Mouse (Mus musculus) intestine, postnatal 0 days (tissue): Measurements from ENCODE around the gene C030005K15Rik. TPM values are rescaled to one million over a fixed set of nuclear protein-coding genes. Genes with fewer than 3 reads are reported as not detected.

Experiments used
- ATAC-seq: fragments of 200-750 bp; cut with Nextera tagmentation; 2 replicates; pipeline ENCODE4 v1.8.0; 2017; ENCODE audit warnings: mild to moderate bottlenecking, moderate TSS enrichment, moderate library complexity
- H3K27ac ChIP-seq: fragments of 300-500 bp; sonication (generic); 2 replicates; pipeline ENCODE4 v1.5.1; 2014; ENCODE audit warnings: mild to moderate bottlenecking, low read depth, low read length, moderate library complexity
- H3K27me3 ChIP-seq: fragments of 300-500 bp; sonication (generic); replicated peaks from 2 replicates; pipeline ENCODE4 v1.6.1; 2014; ENCODE audit warnings: low read length, mixed read lengths; ENCODE audit not compliant: control insufficient read depth, insufficient read depth
- H3K36me3 ChIP-seq: fragments of 300-500 bp; sonication (generic); 2 replicates; pipeline ENCODE4 v1.6.1; 2014; ENCODE audit warnings: mild to moderate bottlenecking, moderate library complexity; ENCODE audit not compliant: control insufficient read depth, insufficient read depth
- H3K4me1 ChIP-seq: fragments of 300-500 bp; sonication (generic); replicated peaks from 2 replicates; pipeline ENCODE4 v1.6.1; 2014; ENCODE audit warnings: antibody characterized with exemption, low read length, mixed read lengths; ENCODE audit not compliant: control insufficient read depth, insufficient read depth
- H3K4me2 ChIP-seq: fragments of 300-500 bp; sonication (generic); replicated peaks from 2 replicates; pipeline ENCODE4 v1.6.1; 2014; ENCODE audit warnings: low read depth, mild to moderate bottlenecking, moderate library complexity
- H3K4me3 ChIP-seq: fragments of 300-500 bp; sonication (generic); 2 replicates; pipeline ENCODE4 v1.5.1; 2014; ENCODE audit warnings: low read depth, low read length
- H3K9ac ChIP-seq: fragments of 300-500 bp; sonication (generic); 2 replicates; pipeline ENCODE4 v1.6.1; 2014; ENCODE audit warnings: mild to moderate bottlenecking, low read depth, low read length
- H3K9me3 ChIP-seq: fragments of 300-500 bp; sonication (generic); 2 replicates; pipeline ENCODE4 v1.6.1; 2016; ENCODE audit warnings: mixed run types; ENCODE audit not compliant: control insufficient read depth
- CTCF ChIP-seq: sonication (generic); IDR thresholded peaks from 2 replicates; pipeline ENCODE4 v1.5.1; 2016; ENCODE audit warnings: low read depth, mild to moderate bottlenecking, control low read depth, antibody characterized with exemption, moderate library complexity
- WGBS: fragments of 180-500 bp; shearing (Covaris S2); extraction: QIAGEN DNeasy Blood & Tissue Kit; methylation state at CpG from one replicate; pipeline ENCODE4 v1.1.7; 2014; 5-methylcytosine and 5-hydroxymethylcytosine counted together
- polyA plus RNA-seq: library from polyadenylated mRNA; unstranded; fragments of >200 nt; fragmentation: Nextera tagmentation; extraction: Ambion mirVana; gene quantifications from 2 replicates; pipeline ENCODE4 v1.2.1, GENCODE M21; 2015

Gene C030005K15Rik
- polyA plus RNA-seq, 1 experiment from 2014 or later: not detected

DNA sequence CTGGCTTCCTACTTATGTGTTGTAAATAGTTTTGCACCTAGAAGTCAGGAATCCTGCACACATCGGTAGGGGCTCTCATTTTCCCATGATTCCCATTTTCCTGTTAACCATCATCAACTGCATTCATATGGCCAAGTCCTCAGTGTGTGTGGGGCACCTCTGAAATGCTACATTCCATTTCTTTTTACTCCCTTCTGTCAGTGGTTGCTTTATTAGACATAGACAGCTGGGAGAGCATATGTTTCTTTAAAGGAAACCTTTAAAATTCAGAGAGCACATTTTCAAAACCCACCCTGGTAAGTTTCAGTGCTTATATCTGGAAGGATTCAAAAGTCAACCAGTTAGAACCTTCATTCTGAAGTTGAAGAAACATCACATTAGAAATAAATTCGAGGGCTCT lies 8.5 kb downstream of the C030005K15Rik start:
- Histone ChIP-seq H3K4me2 (no peak overlapping the region), H3K4me1 (0 out of 2 replicates have a peak, but pooled peaks cover 4% of the 10 kb centered on the region), H3K36me3 (no peaks in the 10 kb centered on the region), H3K27me3 (no peaks in the 10 kb centered on the region), H3K9me3 (no peaks in the 10 kb centered on the region), H3K27ac (no peak overlapping the region), H3K9ac (no peak overlapping the region), H3K4me3 (no peak overlapping the region)
- ATAC-seq: no peak
- WGBS: 74% methylated on average over 2 of the region's 2 CpGs
- no peak for TF ChIP-seq CTCF

DNA sequence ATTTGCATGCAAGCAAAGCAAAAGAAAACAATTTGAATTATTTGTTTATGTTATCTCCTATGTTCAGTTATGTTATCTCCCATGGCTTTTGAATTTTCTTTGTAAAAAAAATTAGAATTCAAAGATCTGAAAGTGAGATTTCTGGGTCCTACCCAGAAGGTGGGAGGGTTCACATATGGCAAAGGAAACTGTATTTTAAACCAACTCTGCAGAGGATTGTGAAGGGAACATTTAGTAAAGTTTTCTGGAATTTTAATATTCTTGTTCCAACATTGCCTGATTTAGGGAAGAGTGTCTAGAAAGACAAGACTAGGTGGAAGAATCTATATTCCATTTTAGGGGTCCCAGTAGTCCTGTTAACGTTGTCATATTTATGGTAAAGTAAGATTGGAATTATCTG lies 9.3 kb downstream of the C030005K15Rik start:
- H3K36me3 ChIP-seq: no peaks in the 10 kb centered on the region
- 0 out of 2 replicates have a peak, but pooled peaks cover 4% of the 10 kb centered on the region for H3K4me1 ChIP-seq
- 74% methylated on average over 1 of the region's 1 CpGs for WGBS
- H3K27ac ChIP-seq: no peak overlapping the region
- no peaks in the 10 kb centered on the region for H3K27me3 ChIP-seq
- H3K9ac ChIP-seq: no peak overlapping the region
- no peak overlapping the region for H3K4me2 ChIP-seq
- ATAC-seq: no peak
- no peaks in the 10 kb centered on the region for H3K9me3 ChIP-seq
- H3K4me3 ChIP-seq: no peak overlapping the region
- no peak for TF ChIP-seq CTCF

GRCm38 (mm10) chr10:97715289-97715906 lies 11.2 kb downstream of the C030005K15Rik start:
- no peak overlapping the region for H3K4me2 ChIP-seq
- peak; percentile 59; the same call in 1 of the 2 replicates for ATAC-seq
- H3K36me3 ChIP-seq: no peaks in the 10 kb centered on the region
- 40% methylated on average over 3 of the region's 3 CpGs for WGBS
- no peaks in the 10 kb centered on the region for H3K9me3 ChIP-seq
- H3K27me3 ChIP-seq: no peaks in the 10 kb centered on the region
- H3K4me3 ChIP-seq: no peak overlapping the region
- no peak overlapping the region for H3K9ac ChIP-seq
- TF ChIP-seq CTCF: no peak
- 0 out of 2 replicates have a peak, but pooled peaks cover 4% of the 10 kb centered on the region for H3K4me1 ChIP-seq
- H3K27ac ChIP-seq: no peak overlapping the region

DNA sequence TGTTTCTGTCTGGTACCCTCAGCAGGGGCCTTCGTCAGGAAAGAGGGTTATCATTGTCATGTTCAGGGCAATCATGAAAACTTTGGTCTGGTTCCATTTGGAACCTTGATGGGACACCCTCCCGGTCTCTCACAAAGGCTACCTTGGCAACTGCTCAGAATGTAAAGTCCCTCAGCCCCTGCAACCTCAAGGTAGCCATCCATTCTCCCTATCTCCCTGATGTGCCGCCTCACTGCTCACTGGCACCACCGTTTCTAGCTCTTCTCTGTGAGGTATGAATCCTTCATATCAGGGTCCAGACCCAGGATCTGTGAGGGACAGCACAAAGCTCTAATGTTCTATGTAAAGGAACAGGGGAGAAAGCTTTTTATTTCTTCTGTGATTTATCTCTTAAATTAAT lies 12.0 kb downstream of the C030005K15Rik start:
- TF ChIP-seq CTCF: no peak
- Histone ChIP-seq H3K9ac (no peak overlapping the region), H3K4me3 (no peak overlapping the region), H3K27me3 (no peaks in the 10 kb centered on the region), H3K27ac (no peak overlapping the region), H3K4me2 (no peak overlapping the region), H3K36me3 (no peaks in the 10 kb centered on the region), H3K9me3 (no peaks in the 10 kb centered on the region), H3K4me1 (0 out of 2 replicates have a peak, but pooled peaks cover 4% of the 10 kb centered on the region)
- no peak for ATAC-seq
- WGBS: 82% methylated on average over 4 of the region's 4 CpGs

DNA sequence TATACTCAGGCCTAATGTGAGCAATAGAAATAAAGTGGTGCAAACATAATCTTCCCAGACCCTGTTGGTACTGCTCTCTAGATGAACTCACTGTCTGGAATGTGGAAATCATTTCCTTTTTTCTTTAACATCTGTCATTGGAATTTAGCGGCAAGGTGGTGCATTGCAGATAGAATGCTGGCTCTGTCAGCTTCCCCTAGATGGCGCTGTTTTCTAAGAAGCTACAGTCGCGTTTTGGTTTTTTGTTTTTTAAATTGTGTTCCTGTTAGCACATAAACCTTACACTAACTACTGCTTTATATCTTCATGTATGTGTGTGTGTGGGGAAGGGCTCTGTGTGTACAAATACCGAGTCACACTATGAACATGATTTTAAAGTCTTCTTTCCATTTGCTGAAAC lies 13.9 kb downstream of the C030005K15Rik start:
- no peak overlapping the region for H3K9ac ChIP-seq
- H3K27me3 ChIP-seq: no peaks in the 10 kb centered on the region
- no peak for ATAC-seq
- 0 out of 2 replicates have a peak, but pooled peaks cover 4% of the 10 kb centered on the region for H3K4me1 ChIP-seq
- H3K36me3 ChIP-seq: no peaks in the 10 kb centered on the region
- no peak overlapping the region for H3K27ac ChIP-seq
- TF ChIP-seq CTCF: peak; percentile 94
- H3K4me2 ChIP-seq: no peak overlapping the region
- 3% methylated on average over 5 of the region's 5 CpGs for WGBS
- no peaks in the 10 kb centered on the region for H3K9me3 ChIP-seq
- no peak overlapping the region for H3K4me3 ChIP-seq

DNA sequence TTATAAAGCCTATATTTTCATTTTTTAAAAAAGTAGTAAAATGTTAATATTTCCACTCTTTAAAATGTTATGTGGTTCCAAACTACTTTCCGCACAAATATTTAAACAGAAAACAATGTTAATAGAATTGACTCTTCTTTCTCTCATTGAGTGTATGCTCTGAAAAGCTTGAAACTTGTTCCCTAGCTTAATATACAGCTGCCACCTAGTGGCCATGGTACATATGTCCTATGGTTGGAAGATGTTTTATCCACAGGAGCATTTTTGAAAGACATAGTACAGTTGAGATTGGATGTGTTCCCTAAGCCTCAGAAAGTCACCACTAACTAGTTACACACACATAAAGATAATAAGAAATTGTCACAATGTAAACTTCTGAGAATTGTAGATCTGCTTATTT lies 22.0 kb downstream of the C030005K15Rik start:
- Histone ChIP-seq H3K4me3 (no peak overlapping the region), H3K9me3 (no peaks in the 10 kb centered on the region), H3K27me3 (no peaks in the 10 kb centered on the region), H3K27ac (no peak overlapping the region), H3K4me2 (no peak overlapping the region), H3K4me1 (no peaks in the 10 kb centered on the region), H3K9ac (no peak overlapping the region), H3K36me3 (no peaks in the 10 kb centered on the region)
- 48% methylated on average over 1 of the region's 1 CpGs for WGBS
- TF ChIP-seq CTCF: peak; percentile 84
- no peak for ATAC-seq

DNA sequence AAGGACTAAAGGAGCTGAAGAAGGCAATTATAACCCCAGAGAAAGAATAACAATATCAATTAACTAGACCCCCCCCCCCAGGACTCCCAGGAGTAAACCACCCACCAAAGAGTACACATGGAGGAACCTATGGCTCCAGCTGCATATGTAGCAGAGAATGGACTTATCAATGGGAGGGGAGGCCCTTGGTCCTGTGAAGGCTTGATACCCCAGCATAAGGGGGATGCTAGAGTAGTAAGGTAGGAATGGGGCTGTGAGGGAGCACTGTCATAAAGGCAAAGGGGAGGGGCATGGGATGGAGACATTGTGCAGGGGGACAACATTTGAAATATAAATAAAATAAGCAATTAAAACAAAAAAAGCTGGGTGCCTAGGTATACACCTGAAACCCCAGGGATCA lies 24.2 kb downstream of the C030005K15Rik start:
- ATAC-seq: no peak
- no peak overlapping the region for H3K9ac ChIP-seq
- H3K27me3 ChIP-seq: no peaks in the 10 kb centered on the region
- TF ChIP-seq CTCF: no peak
- no peak overlapping the region for H3K4me3 ChIP-seq
- no peaks in the 10 kb centered on the region for H3K36me3 ChIP-seq
- H3K9me3 ChIP-seq: no peaks in the 10 kb centered on the region
- no peak overlapping the region for H3K27ac ChIP-seq
- no peak overlapping the region for H3K4me2 ChIP-seq
- no peaks in the 10 kb centered on the region for H3K4me1 ChIP-seq
